Mouse (Mus musculus) megakaryocyte progenitor cell, adult 5-6 weeks (primary cell): ENCODE data around the gene Lrrc73. TPM values are rescaled to one million over a fixed set of nuclear protein-coding genes. Genes with fewer than 3 reads are reported as not detected.

ENCODE experiments used
- ATAC-seq: replicated peaks from 2 replicates; pipeline ENCODE4 v1.8.0; 2016; ENCODE audit warnings: mild to moderate bottlenecking, moderate TSS enrichment, inconsistent platforms; ENCODE audit not compliant: poor library complexity
- total RNA-seq, 2 experiments: library from RNA; stranded (forward) in 1 of 2; stranded (reverse) in 1 of 2; fragments of 157-497, 149-512 nt in 1 of 2; fragments of 200-1000 nt in 1 of 2; gene quantifications; 2 replicates each; pipeline versions ENCODE4 v1.2.3 to v1.2.4; 2015 to 2017

The Lrrc73 gene
- total RNA-seq, 2 experiments from 2014 or later, result 0.32 TPM; not detected in 1

DNA sequence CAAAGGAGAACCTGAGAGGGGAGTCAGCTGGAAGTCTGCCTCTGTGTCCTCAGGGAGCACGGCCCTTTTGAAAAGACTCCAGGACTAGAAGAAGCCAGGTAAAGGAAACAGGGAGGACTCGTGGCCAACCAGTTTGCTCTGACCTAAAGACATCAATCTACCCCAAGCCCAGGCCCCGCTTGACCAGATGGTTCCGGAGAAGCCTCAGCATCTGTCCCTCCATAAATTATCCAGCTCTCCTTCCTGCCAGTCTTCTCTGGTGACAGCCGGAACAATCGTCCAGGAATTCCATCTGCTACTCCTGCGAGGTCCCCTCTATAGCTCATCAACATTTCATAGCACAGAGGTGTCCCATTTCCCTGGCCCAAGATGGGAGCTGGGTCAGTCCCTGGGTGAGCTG lies 31.3 kb downstream of the Lrrc73 start:
- no peak for ATAC-seq

DNA sequence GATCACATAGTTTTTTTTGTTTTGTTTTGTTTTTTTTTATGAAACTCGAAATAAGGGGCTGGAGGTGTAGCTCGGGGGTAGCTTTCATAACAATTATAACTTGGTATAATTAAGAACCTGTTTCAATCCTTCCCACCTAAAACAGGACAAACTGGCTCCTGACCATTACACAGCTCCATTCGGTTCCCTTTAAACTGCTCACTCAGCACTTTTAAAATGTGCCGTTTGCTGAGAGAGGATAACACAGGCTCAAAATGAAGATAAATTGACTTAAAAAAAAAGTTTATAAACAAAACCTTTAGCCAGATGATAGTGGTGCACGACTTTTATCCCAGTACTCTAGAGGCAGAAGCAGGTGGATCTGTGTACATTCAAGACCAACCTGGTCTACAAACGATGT lies 32.1 kb downstream of the Lrrc73 start:
- no peak for ATAC-seq

DNA sequence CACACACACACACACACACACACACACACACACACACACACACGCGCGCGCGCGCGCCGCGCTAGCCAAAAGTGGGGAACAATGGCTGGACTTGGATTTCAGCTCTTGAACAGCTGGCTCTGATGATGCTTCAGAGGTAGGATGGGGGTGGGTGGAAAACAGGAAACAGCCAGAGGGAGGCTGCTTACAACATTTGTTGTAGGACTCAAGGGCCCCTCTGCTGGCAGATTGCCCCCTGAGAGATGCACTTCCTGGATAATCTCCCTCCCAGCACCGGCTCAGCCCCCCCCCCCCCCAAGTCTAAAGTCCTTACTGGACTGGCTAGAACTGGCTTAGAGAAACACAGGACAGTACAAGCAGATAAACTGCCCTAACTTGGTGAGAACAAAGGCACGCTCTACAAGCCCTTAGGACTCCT lies 34.4 kb downstream of the Lrrc73 start:
- no peak for ATAC-seq

DNA sequence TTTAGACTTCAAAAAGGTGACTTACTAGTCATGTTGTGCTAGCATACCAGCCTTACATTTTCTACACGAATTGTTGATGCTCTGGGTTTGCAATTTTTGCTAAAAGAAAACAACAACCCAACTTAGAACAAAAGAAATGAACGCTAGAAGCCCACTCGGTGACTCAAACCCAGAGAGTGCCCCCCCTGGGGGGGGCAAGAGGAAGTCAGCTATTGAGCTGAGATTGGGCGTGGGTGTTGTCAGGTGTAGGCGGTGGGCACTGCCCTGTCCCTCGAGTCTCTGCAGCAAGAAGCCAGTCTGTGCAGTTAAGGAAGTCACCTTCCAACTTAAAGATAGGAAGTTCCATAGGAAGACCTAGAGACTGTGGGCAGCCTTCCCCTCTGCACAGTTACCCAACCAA lies 43.3 kb downstream of the Lrrc73 start:
- ATAC-seq, result no peak

DNA sequence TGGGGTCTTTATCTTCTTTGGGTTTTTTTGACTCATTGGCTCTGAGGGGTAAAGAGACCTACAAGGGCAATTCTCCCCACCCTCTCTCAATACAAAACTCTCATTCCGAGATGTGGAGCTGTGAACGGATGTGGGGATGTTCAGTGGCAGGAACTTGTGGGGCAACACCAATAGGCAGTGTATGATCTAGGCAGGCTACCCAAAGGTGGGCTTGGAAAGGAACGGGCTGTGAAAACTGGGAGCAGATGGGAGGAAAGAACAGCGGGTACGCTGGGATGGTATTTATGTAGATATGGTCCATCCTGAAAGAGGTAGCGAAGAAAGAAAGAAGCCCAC lies 43.7 kb downstream of the Lrrc73 start:
- no peak for ATAC-seq

DNA sequence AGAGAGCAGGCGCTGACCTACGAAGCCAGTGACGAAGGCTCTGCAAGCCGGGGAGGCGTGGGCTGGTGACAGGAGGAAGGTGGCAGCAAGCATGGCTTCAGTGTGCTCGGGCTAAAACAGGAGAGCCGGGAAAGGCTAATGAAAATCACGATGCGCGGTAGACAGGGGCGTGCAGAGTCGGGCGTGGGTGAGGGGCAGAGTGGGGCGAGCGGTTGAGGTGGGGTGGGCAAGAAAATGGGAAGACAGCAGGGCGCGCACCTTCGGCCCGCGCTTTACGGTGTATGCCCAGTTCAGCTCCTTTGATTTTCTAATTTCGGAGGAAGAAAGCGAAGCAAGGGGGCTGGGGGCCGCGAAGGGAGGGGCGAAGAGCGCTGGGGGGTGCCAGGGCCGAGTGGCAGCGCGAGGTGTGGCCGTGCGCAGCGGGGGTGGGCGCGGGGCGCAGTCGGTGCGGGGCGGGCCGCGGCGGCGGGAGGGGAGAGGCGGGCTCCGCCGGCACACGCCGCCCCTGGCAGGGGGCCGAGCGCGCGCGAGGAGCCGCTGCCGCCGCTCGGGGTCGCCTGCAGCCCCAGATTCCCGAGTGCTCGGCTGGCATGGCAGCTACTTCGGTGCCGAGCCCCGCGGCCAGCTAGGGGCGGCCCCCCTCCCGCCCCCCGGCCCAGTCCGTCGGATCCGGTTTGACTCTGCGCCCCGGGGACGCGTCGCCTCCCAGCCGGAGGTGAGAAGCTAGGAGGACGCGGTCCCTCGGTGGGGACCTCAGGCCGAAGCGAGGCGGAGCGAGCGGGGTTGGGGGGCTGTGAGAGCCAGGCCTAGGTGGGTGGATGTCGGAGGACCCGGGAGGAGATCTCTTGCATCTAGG lies 44.3 kb downstream of the Lrrc73 start, which contains the start of gene Dlk2:
TSS of gene Dlk2 (plus strand) at position 58 of the 856 bp plus-strand sequence.
- ATAC-seq, result no peak

DNA sequence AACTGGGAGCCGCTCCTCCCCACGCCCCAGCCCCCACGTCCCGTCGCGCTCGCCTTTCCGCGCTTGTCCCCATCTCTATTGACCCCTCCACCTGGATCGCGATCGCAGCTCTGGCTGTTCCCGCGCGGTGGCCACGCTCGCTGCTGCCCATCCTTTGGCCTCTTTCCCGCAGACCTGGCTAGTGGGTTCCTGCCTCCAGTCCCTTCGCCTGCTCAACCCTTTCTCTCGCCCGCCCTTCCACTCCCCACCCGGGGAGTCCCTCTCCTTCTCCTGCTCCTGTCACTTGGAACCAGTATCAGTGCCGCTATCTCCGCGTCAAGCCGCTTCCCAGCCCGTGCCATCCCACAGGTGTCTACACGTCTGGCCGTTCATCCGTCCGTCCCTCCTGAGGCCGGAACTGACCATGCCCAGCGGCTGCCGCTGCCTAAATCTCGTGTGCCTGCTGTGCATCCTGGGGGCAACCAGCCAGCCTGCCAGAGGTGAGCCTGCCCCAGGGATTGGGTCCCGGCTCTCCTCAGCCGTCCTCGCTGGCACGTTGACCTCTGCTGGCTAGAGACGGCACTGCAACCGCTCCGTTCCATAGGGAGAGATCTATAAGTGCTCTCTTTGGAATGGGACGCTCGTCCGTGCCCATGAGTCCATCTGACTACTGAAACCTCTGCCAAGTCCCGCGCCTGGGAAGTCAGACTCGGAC lies 45.0 kb downstream of the Lrrc73 start:
- peak; percentile 94 for ATAC-seq

DNA sequence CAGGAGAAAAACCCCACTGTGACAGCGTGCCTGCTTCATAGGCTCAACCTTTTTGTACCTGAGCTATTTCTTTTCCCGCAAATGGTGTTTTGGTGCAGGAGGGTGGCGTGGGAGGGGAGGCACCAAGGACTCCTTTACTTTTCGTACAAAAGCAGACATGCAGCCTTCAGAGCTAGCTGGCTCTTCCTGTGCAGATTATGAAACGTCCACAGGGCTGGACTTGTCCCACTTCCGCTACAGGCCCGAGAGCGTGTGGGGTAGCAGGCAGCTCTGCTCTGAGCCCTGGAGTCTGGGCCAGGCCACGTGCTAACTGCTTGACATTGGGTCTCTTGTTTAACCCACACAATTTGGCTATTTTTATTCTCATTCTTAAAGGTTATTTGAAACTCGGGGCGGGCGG lies 48.6 kb downstream of the Lrrc73 start:
- ATAC-seq, result no peak

DNA sequence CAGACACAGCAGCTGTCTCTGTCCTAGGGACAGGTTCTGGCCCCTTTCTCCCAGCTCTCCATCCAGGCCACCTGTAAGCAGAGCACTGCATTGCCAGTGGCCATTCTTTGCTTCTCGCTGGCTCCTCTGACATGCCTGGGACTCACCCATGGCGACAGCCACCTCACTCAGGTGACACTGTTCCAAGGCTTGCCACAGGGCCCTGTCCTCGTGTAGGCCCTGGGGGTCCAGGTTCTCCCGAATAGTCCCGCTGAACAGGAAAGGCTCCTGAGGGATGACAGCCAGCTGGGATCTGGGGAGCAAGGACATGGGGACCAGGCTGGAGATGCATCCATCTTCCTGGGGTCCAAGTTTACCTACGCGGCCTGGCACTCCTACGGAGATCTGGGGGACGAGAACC lies 50.9 kb downstream of the Lrrc73 start:
- ATAC-seq, result no peak

Other genes starting within 250 kb of the Lrrc73 start
- gene Vegfa, start 221.2 kb upstream of the Lrrc73 start, total RNA-seq (2015), result 32.8 and 38.3 TPM in 2 replicates
- gene Vegfa, start 221.2 kb upstream of the Lrrc73 start, total RNA-seq (2017), result 47.8 and 54.2 TPM in 2 replicates
- 50.5 and 56.3 TPM in 2 replicates for gene Mrps18a, start 142.5 kb upstream of the Lrrc73 start, total RNA-seq (2015)
- 55.4 and 59.2 TPM in 2 replicates for gene Mrps18a, start 142.5 kb upstream of the Lrrc73 start, total RNA-seq (2017)
- 1.4 TPM in 1 of 2 replicates, not detected in the other for gene Rsph9, start 109.3 kb upstream of the Lrrc73 start, total RNA-seq (2015)
- 1.4 TPM in 1 of 2 replicates, not detected in the other for gene Rsph9, start 109.3 kb upstream of the Lrrc73 start, total RNA-seq (2017)
- gene Mad2l1bp, start 100.0 kb upstream of the Lrrc73 start, total RNA-seq (2015), result 14.8 and 19.7 TPM in 2 replicates
- 4.8 and 6.5 TPM in 2 replicates for gene Mad2l1bp, start 100.0 kb upstream of the Lrrc73 start, total RNA-seq (2017)
- gene Gtpbp2, start 92.5 kb upstream of the Lrrc73 start, total RNA-seq (2015), result 17.4 and 22.2 TPM in 2 replicates
- 30.7 and 33.2 TPM in 2 replicates for gene Gtpbp2, start 92.5 kb upstream of the Lrrc73 start, total RNA-seq (2017)
- gene Polh, start 50.9 kb upstream of the Lrrc73 start, total RNA-seq (2015), result 11.4 and 17.7 TPM in 2 replicates
- 20.4 and 26.9 TPM in 2 replicates for gene Polh, start 50.9 kb upstream of the Lrrc73 start, total RNA-seq (2017)
- 48.8 and 55.9 TPM in 2 replicates for gene Xpo5, start 50.7 kb upstream of the Lrrc73 start, total RNA-seq (2015)
- 70.3 and 72.0 TPM in 2 replicates for gene Xpo5, start 50.7 kb upstream of the Lrrc73 start, total RNA-seq (2017)
- gene Polr1c, start 5.5 kb upstream of the Lrrc73 start, total RNA-seq (2015), result 58.7 and 59.9 TPM in 2 replicates
- gene Polr1c, start 5.5 kb upstream of the Lrrc73 start, total RNA-seq (2017), result 55.5 and 60.8 TPM in 2 replicates
- 31.0 and 35.9 TPM in 2 replicates for gene Yipf3, start 5.5 kb upstream of the Lrrc73 start, total RNA-seq (2015)
- 28.2 and 30.8 TPM in 2 replicates for gene Yipf3, start 5.5 kb upstream of the Lrrc73 start, total RNA-seq (2017)
- gene Tjap1, start 29.5 kb downstream of the Lrrc73 start, total RNA-seq (2015), result 6.4 and 7.0 TPM in 2 replicates
- gene Tjap1, start 29.5 kb downstream of the Lrrc73 start, total RNA-seq (2017), result 8.0 and 12.9 TPM in 2 replicates
- gene Dlk2, start 43.9 kb downstream of the Lrrc73 start, total RNA-seq (2015), result not detected in 2 replicates
- gene Dlk2, start 43.9 kb downstream of the Lrrc73 start, total RNA-seq (2017), result not detected in 2 replicates
- gene Abcc10, start 74.8 kb downstream of the Lrrc73 start, total RNA-seq (2015), result 0.93 and 1.2 TPM in 2 replicates
- 4.1 and 4.2 TPM in 2 replicates for gene Abcc10, start 74.8 kb downstream of the Lrrc73 start, total RNA-seq (2017)
- 9.3 and 16.6 TPM in 2 replicates for gene Zfp318, start 130.2 kb downstream of the Lrrc73 start, total RNA-seq (2015)
- 13.1 and 15.7 TPM in 2 replicates for gene Zfp318, start 130.2 kb downstream of the Lrrc73 start, total RNA-seq (2017)
- gene Crip3, start 175.4 kb downstream of the Lrrc73 start, total RNA-seq (2015), result not detected in 2 replicates
- gene Crip3, start 175.4 kb downstream of the Lrrc73 start, total RNA-seq (2017), result not detected in 2 replicates
- gene Slc22a7, start 184.9 kb downstream of the Lrrc73 start, total RNA-seq (2015), result not detected in 2 replicates
- gene Slc22a7, start 184.9 kb downstream of the Lrrc73 start, total RNA-seq (2017), result not detected in 2 replicates
- 0.02 TPM in 1 of 2 replicates, not detected in the other for gene Ttbk1, start 234.1 kb downstream of the Lrrc73 start, total RNA-seq (2015)
- gene Ttbk1, start 234.1 kb downstream of the Lrrc73 start, total RNA-seq (2017), result 0.14 TPM in 1 of 2 replicates, not detected in the other
- gene Dnph1, start 243.2 kb downstream of the Lrrc73 start, total RNA-seq (2015), result 41.5 and 45.7 TPM in 2 replicates
- 20.2 and 26.3 TPM in 2 replicates for gene Dnph1, start 243.2 kb downstream of the Lrrc73 start, total RNA-seq (2017)